Mouse (Mus musculus) R1 (cell line): Measurements from ENCODE around the gene Alox12b.

Source experiments
- DNase-seq: peaks from one replicate; pipeline ENCODE4 v3.0.0-alpha.2; 2018; ENCODE audit warnings: low read depth, low spot score

The Alox12b gene

DNA sequence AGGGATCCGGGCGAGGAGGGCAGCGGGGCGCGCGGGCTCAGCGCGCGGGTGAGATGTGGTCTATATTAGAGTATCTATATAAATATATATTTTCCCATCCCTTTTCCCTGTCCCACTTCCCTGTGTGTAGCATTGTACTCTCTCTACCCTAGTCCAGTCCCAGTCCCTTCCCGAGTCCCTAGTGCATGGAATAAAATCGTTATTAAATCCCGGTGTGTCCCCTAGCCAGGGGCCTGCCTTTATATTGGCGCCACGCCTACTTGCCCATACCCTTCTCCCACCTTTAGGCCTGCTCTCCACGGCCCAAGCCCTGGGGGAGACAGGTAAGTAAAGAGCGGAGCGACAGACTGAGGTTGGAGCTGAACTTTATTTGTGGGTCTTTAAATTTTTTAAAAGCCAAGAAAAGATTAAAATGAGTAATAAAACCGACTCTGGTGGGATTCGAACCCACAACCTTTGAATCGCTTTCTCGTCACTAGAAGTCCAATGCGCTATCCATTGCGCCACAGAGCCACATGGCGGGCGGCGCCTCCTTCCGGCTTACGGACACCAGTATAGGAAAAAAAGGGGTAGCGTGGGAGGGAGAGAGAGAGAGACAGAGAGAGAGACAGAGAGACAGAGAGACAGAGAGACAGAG, 33.6 kb upstream of the Alox12b start:
- peak; percentile 89 for DNase-seq

DNA sequence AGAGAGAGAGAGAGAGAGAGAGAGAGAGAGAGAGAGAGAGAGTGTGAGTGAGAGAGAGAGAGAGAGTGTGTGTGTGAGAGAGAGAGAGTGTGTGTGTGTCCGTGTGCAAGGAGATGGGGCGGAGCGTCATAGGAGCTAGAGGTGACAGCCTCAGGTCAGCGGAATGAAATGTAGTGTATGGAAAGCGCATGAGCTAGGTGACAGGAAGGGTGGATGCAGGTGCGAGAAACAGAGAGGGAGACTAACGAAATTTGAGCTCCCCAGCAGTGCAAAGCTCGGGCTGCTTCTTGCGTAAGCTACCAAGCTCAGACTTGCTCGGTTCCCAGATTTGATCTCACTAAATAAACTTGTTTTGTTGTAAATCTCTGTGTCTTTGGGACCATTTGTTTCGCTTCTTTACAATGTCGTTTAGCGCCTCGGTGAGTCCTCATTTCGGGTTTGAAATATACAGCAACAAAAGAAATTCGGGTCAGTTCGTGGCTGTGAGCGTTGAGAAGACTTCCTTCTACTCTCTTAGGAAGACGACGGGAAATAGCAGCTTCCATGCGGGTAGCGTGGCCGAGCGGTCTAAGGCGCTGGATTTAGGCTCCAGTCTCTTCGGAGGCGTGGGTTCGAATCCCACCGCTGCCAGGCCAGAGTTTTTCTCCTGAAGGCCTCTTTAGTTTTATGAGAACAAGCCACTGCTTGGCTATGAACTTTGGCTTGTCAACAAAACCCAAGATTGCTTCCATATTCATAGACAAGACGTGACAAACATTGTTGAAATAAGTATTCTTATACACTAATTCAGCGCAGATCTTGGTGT, 32.9 kb upstream of the Alox12b start:
- peak; percentile 96 for DNase-seq

DNA sequence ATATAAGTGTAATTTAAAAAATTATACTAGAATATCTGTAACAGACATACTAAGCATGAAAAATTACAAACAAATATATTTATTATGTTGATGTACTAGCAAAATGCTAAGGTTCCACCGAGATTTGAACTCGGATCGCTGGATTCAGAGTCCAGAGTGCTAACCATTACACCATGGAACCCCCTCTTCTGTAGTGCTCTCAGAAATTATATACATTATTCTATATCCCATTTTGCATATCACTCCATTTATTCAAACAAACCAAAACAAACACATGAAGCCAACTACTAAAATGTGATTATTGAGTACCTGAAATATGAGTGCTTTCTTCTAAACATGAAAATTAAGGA, 32.3 kb upstream of the Alox12b start:
- no peak for DNase-seq

DNA sequence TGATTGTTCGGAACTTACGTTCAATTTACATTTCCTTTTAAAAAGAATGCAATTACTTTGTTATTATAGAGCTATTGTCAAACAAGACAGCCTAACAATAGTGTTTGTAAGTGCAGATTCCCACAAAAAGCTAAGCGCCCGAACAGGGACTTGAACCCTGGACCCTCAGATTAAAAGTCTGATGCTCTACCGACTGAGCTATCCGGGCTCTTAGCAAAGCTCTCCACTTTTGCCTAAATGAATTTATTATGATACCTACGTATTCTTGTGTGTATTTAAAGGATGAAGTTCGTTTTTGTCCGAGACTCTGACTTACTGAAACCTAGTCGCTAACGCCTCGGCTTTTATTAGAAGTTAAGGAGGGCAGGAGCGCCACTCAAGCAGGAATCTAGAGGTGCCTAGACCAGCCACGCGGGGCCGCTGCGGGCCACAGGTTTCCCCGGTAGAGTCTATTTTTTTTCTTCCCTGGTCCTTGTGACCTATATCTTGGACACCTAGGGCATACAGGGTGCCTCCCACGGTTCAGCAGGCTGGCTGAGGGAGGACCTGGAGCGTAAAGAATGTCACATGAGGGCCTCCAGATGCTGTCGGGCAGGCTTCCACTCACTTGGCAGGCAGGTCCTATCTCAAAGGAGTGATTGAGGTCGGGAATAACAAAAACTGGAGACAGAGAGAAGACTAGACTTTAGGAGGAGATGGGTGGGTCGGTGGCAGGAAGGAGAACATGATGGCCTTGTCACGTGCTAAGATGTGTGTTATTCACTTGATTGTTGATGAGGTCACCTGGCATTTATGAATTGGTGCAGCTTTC, 31.5 kb upstream of the Alox12b start:
- DNase-seq = peak; percentile 97

- no peak for DNase-seq
Observed at GRCm38 (mm10) chr11:69125852-69125918, 31.1 kb upstream of the Alox12b start, which contains the start of gene Aloxe3. TSS of gene Aloxe3 (plus strand) at chr11:69125896.

- DNase-seq = peak; percentile 24
Observed at GRCm38 (mm10) chr11:69125919-69126705, 30.7 kb upstream of the Alox12b start.

DNA sequence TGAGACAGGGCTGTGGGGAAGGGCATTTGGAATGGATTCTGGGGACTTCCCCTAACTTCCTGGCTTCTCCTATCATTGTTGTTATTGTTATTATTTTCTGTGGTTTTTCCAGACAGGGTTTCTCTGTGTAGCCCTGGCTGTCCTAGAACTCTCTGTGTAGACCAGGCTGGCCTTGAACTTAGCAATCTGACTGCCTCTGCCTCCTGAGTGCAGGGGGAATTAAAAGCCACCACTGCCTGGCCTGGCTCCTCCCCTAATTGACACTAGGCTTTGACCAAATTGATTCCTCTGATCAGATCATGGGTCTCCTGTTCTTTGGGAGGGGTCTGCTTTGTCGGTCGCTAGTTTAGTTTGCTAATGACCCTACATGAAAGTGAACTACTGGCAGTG, 30.1 kb upstream of the Alox12b start:
- DNase-seq = peak; percentile 32

GRCm38 (mm10) chr11:69128426-69129122, 28.2 kb upstream of the Alox12b start:
- no peak for DNase-seq

GRCm38 (mm10) chr11:69133566-69133922, 23.2 kb upstream of the Alox12b start:
- DNase-seq = peak; percentile 94

GRCm38 (mm10) chr11:69133923-69134621, 22.7 kb upstream of the Alox12b start:
- peak; percentile 92 for DNase-seq

DNA sequence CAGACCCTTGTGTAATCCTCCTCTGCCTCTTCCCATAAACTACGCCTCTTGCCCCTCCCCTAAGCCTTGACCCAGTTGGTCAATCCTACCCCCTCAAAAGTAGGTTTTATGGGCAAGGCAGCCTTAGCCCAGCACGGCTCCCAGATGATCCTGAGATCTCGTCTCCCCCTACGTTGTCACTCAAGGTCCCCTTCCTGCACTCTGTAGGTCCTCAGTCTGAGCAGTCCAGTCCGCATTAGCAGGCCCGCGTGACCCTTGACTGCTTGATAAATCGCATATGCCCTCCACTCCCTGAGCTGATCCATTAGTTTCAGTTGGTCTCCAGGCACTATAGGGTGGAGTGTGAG, 22.2 kb upstream of the Alox12b start:
- no peak for DNase-seq

DNA sequence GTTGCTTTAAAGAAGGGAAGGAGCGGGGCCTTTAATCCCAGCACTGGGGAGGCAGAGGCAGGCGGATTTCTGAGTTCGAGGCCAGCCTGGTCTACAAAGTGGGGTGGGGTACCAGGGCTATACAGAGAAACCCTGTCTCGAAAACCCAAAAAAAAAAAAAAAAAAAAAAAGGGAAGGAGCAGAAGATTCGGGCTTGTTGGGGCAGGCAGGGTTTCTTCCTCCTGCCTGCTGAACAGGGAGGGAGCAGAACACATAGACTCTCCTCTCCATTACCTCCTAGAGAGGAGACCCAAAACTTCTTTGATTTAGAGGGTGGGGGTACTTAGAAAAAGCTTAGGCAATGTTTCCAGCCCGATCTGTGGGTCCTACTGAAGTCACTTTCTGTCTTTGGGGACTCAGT, 21.4 kb upstream of the Alox12b start:
- DNase-seq = no peak

- no peak for DNase-seq
Observed at GRCm38 (mm10) chr11:69147546-69147945, 9.2 kb upstream of the Alox12b start.

DNA sequence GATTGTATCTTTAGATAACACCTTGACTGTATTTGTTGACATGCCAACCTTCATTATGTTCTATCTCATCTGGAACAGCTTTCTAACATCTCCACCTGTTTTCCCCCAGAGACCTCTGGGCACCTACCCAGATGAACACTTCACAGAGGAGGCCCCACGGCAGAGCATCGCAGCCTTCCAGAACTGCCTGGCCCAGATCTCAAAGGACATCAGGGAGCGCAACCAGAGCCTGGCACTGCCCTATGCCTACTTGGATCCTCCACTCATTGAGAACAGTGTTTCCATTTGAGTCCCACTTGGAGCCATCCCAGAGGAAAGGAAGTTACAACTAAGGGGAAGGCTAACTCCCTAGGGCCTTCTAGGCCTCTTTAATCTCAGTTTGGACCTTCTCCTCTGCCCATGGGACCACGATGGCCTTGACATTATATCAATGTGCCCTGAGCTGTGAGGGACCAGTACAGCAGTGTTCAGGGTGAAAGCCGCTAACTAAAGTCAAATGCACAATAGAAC, 8.3 kb upstream of the Alox12b start:
- DNase-seq = no peak

DNA sequence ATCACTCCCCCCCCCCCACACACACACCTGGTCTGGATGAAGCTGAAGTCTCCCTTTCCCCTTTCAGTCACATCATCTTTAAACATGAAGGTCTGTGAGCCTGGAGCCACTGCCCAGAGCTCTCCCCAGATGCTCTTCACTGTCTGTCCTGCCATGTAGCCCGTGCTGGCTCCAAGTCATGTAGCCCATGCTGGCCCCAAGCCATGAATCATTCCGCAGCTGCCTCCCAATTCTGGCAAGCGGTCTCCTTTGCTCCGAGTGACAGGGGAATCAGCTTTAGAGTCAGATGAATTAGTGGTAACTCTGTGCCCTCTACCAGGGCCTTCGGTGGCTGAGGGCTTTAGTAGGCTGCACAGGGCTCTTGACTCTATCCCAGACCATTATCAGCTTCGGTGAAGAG, 7.1 kb upstream of the Alox12b start:
- no peak for DNase-seq

- DNase-seq = peak; percentile 79
Observed at GRCm38 (mm10) chr11:69150444-69150843, 6.3 kb upstream of the Alox12b start.

DNA sequence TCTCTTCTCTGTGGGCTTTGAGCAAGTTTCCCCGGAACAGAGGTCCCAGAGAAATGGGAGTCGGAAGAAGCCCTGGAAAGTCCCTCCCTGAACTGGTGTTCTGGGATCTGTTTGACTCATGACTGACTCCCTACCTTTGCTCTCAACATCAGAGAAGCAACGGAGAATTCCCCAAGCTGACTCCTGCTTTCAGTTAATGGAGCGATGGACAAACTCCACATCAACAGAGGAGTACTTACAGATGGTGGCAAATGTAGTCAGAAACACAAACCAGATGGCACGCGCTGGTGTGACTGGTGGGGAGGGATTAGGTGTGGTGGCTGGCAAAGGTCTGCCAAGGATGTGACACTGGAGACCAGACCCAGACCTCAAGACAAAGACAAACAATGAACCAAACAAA, 5.8 kb upstream of the Alox12b start:
- no peak for DNase-seq

- no peak for DNase-seq
Observed at GRCm38 (mm10) chr11:69153831-69154230, 3.0 kb upstream of the Alox12b start.

DNA sequence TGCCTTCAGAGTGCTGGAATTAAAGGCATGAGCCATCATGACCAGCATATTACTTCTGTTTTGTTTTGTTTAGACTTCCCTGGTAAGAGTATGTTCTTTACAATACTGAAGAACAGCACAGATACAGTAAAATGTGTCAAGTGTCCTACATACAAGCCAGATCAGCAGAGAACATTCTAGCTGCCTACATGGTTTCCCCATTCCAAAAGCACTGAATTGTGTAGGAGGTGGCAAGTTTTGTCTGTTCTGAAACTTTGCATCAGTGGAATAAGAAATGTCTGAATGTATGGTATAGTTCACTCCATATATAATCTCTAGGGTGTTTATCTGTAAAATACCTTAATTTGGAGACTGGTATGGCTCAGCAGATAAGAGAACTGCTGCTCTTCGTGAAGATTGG, 1.4 kb upstream of the Alox12b start:
- DNase-seq = no peak

GRCm38 (mm10) chr11:69169313-69169712, 12.5 kb downstream of the Alox12b start:
- DNase-seq = no peak

DNA sequence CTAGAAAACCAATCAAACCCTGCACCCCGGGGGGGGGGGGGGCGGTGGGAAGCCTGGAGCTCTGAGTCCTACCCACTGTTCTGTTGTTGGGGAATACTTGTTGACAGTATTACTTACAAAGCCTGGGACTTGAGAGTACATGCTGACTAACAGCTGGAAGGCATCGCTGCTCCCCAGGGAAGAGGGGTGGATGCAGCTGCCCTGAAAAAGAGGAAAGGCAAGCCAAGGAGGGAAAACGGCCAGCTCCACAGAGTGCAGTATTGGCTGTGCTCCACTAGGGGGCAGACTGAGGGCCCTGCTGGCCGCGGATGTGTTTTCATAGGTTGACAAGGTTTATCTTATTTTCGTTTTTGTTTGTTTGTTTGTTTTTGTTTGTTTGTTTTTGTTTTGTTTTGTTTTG, 14.8 kb downstream of the Alox12b start:
- DNase-seq = peak; percentile 51
